Mouse (Mus musculus) gastrocnemius, postnatal 14 days (tissue): Measurements from ENCODE around the gene Arpp21. TPM values are rescaled to one million over a fixed set of nuclear protein-coding genes. Genes with fewer than 3 reads are reported as not detected.

ENCODE experiments used
- DNase-seq: peaks from one replicate; pipeline ENCODE4 v3.0.0; 2021; ENCODE audit warnings: mixed read lengths
- intact Hi-C: fragments of 180-260 bp; cut with DNase I; formaldehyde crosslinking; loops from one replicate; pipeline ENCODE4 v1.15.1; 2025; ENCODE audit warnings: low total_unique reads
- total RNA-seq, 2 experiments: library from RNA; stranded (reverse); gene quantifications; 2 replicates each; pipeline ENCODE4 v1.2.3; 2021

The Arpp21 gene
- total RNA-seq, 2 experiments from 2014 or later, result 35.9 to 42.1 TPM

DNA sequence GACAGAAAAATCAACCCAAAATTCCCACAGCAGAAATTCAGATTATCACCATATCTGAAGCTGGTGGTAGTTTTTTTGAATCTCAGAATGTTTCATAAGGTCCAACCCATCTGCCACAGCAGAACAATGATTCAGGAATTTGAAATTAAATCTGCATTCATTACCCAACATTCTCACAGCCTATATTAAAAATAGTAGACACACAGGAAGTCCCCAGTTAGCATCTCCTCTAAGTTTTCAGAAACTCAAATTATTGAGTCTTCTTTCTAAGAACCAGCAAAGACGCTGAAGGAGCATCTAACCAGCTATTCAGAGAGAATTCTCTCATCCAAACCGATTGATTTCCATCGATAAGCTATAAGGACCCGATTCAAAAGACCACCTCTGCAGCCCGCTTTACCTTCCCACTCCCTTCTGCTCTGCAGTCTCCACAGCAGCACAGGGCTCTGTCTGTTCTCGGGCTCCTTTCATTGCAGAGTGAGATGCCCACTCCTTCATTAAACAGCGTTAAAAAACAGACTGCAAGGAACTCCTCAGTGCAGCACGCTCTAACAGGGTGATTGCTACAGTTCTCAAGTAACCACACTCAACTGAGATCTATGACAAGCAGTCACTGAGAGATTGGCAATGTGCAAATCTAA, 3.7 kb downstream of the Arpp21 start:
- no peak for DNase-seq
- intact Hi-C loops, result no loop called here

DNA sequence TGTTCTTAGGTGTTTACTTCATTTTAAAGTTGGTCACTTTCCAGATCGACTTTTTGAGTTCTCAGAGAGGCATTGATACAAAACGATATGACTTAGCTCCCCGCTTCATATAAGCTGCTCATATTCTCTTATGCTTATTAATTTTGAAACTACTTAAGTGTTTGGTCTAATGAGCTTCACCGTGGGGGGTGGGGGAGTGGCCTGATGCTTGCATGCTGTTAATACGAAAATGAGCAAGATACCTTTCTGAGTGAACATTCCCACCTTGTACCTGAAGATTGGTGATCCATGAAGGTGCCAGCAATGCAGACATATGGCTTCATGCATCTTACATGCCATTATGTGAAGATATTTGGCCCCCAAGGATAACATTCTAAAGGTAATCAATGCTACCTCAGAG, 4.4 kb downstream of the Arpp21 start:
- DNase-seq, result no peak
- intact Hi-C loops, result no loop called here

DNA sequence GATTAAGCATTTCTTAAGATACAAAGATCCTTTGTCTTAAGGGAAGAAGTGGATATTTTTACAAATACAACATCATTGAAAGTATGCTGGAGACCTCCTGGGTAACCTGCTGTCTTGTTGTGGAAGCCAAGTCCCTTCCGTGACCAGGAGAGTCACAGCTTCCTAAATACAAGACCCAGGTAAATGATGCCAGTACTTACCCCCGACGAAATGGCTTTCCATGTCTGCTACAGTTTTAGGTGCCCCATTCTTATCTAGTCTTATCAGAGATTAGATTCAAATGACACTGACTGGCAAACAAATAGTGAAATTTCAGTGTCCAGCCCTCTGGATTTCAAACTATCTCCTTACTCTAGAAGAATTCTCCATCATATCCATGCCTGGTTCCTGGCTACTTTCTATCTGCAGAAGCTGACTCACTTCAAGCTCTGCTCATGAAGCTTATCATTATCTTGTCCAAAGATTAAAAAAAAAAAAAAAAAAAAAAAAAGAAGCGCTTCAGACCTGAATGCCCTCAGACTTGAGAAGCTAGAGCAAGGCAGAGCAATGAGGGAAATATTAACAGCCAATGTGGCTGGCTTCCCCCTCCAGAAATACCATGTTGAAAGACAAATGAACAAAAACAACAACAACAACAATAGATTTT, 4.9 kb downstream of the Arpp21 start:
- intact Hi-C loops, result no loop called here

DNA sequence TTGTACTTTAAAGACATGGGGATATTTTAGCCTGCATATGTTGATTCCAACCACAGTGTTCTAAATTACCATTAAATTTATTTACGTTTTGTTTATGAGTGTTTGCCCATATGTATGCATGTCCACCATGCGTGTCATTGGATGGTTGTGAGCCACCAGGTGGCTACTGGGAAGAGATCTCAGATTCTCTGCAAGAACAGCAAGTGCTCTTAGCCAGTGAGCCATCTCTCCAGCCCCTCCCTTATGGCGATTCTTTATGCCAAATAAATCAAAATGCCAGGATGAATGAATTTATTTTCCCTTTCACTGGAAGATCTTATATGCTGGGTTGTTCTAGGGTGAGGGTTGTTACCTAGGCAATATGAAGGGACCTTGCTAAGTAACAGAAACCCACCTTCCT, 7.3 kb downstream of the Arpp21 start:
- intact Hi-C loops, result no loop called here
- no peak for DNase-seq

More for the DNA sequence above, 4.9 kb downstream of the Arpp21 start:
- no peak for DNase-seq

DNA sequence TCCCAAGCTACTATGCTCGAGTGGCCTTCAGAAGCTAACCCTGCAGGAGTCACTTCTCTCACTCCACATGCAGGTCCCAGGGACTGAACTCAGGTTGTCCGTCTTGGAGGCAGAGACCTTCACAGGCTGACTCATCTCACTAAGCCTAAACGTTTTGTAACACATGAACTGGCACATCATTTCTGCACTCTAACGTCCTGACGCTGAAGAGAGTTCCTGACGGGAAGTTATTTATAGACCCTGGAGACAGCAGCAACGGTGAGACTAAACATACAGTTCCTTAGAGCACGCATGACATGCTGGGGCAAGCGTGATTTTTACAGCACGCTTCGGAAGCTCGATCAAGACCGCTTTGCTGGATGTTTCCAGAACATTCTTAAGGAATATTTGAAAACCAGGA, 8.6 kb downstream of the Arpp21 start:
- DNase-seq, result no peak
- intact Hi-C loops, result no loop called here

DNA sequence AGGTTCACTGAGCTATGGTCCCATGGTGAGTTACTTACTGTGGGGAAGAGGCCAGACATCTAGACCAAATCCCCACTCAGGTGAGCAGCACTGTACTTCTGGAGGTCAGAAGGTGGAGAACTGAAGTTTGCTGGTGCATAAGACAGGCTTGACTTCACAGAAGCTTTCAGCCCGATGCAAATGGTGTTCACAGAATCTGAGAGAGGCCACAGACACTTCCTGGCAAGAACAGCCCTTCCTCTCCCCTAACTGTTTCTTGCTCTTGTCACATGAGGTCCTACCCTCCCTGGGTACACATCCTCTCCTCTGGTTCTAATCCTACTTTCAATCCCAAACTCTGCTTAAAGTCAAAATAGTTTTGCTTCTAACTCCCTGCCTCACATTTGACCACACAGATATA, 9.2 kb downstream of the Arpp21 start:
- intact Hi-C loops, result no loop called here
- DNase-seq, result no peak

DNA sequence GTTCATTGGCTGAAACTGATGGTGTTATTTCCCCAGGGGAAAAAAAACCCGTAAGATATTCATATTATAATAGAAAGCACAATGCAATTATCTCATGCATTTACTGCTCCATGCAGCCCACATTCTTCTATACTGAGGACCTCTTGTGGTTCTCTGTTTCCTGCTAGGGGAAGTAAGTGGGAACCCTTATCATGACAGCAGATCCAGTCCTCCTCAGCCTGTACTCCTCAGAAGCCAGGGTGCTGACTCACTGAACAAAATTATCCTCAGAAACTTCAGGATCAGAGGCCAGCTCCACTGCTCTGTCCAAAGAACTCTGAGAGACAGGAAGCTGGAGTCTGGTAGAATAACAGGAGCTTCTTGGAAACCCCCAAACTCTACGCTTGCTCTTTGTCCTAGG, 10.7 kb downstream of the Arpp21 start:
- intact Hi-C loops, result no loop called here
- DNase-seq, result no peak

DNA sequence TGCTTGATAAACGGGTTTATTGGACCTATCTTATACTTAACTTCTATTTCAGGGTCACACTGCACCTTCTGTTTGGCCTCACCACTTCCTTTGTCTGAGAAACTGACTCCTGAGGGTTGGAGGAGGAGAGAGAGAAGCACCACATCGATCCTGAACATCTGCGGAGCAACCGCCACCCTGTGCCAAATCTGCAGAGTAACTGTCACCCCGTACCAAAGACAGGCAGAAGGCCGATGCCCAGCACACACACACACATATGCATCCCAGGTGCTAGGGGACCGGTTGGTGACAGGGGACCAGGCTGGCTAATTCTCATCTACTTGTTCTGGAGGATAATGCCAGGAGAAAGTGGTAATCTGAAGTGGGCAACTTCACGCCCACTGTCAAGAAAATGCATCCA, 16.4 kb downstream of the Arpp21 start:
- DNase-seq, result no peak
- intact Hi-C loops, result no loop called here

DNA sequence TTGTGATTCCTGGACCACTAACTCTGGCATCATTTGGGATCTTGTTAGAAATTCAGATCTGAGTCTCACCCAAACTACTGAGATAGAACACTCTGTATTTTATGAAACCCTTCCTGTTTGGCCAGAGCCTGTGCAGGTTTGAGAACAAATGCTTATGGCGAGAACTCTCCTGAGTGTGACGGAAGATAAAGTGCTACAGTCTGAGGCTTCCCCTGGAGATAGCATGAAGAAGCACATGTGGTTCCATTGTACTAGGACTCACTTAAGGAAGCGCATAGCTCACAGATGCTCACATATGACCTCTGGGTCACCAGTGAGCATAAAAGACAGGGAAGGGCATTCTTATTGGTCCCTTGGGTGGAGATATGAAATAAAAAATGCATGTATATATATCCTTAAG, 17.5 kb downstream of the Arpp21 start:
- DNase-seq, result no peak
- intact Hi-C loops, result no loop called here

DNA sequence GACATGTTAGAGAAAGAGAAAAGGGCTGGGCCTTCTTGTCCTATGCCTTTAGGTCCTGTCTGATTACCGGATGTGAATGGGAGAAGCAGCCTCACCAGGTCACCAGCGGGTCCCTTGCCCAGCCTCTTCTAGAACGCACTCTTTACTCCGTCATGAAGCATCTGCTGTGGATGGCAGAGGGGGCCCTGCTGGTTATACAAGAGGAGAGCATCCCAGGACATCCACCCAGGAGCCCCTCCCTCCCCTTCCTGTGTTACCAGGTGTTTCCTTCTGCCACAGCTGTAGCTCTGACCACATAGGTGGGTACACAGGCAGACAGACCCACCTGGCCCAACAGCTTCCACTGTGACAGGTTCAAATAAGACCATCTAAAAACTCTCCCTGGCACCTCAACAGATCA, 18.6 kb downstream of the Arpp21 start:
- DNase-seq, result no peak
- intact Hi-C loops, result no loop called here

DNA sequence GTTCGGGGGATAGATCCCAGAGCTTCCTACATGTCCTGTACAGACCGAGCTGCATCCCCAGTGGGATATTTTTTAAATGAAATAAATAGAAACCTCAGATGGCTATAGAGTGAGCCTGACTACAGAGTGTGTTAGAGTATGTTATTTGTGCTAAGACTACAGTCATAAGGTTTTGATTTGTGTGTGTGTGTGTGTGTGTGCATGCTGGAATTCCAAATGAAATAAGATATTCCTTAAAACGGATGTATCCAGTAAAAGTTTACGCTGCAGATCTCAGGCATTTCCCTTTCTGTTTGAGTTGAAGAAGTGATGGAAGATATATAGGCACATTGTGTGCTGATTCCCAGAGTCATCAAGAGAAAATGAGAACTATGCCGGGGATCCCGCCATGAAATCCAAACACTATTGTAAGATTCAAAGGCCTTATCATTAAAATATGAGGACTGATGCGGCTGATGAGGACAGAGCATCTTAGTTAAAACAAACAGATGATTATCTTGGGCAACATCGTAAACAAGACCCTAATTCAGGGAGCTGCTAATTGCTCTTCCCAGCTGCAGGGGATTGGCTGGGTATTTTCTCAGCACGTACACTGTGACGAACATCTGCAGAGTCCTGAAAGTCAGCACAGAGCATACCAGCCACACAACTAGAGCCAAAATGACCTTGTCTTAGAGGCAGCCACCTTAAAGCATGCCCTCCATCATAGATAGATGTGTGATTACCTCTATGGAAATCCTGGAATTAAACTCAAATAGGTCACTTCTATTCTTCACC, 20.5 kb downstream of the Arpp21 start:
- DNase-seq, result no peak
- intact Hi-C loops, result no loop called here

DNA sequence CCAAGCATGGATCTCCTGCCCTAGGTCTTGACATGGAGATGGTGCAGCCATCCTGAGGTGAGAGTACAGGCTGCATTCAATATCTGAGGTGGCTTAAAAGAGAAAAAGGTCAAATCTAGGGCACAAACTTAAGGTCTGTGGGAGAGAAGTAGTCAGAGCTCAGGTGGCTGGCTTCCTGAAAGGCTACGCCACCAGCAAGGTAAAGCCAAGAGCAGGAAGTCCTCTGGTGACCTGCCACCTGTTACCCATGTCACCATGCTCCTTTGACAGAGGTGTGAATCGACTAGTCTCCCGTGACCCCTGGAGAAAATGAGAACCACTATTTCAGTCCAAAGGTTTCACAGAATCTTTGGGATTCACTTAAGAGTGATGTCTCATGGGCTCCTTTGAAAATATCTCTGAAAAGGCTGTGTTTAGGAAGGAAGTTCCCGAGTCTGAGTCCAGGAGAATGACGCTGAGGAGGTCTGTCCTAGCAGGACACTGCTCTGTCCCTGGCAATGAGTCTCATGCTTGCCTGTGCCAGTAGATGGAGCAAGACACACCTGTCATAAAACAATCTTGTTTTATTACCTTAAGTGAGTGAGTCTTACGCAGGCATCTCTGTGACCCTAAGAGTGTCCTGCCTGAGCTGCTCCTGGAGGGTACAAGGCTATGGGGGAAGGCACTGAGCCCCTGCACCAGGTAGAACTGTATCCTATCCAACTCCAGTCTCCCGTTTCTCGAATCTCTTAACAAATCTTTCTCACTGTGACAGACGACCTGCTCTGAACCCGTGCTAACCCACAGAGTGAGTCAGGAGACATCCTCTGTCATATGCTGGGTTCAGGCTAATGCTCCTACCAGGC, 22.1 kb downstream of the Arpp21 start:
- DNase-seq, result peak; percentile 41
- intact Hi-C loops, result no loop called here

DNA sequence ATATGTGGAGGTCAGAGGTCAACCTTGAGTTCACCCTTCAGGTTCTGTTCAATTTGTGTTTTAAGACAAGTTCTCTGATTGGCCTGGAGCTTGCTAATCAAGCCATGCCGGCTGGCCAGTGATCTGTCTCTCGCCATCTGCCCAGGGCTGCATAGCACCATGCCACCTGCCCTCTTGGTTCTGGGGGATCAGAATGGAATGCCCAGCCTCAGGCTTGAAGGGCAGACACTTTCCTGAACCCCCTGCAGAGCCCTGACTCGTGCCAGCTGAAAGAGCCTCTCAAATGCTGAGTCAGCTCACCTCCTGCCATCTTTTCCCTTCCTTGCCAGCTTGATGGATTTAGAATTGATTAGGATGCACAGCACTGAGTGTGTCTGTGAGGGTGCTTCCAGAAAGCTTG, 25.9 kb downstream of the Arpp21 start:
- intact Hi-C loops, result no loop called here
- DNase-seq, result no peak

DNA sequence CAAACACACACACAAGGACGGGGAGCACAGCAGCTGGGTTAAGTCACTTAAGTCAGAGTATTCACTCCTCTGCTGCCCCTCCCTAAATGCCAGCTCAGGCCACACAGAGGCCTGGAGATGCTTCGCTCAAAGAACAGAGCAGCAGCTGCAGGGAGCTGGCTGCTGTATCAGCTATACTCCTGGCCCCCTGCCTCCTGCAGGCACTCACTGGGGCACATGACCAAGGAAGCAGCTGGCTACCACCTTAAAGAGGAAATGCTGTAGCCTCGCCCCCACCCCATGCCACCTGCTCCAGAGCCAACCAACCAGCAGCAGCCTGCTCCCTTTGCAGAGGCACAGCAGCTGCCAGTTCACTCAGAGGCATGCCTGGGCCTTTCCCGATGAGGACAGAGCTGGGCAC, 28.0 kb downstream of the Arpp21 start:
- peak; percentile 90 for DNase-seq
- intact Hi-C loops, result no loop called here

DNA sequence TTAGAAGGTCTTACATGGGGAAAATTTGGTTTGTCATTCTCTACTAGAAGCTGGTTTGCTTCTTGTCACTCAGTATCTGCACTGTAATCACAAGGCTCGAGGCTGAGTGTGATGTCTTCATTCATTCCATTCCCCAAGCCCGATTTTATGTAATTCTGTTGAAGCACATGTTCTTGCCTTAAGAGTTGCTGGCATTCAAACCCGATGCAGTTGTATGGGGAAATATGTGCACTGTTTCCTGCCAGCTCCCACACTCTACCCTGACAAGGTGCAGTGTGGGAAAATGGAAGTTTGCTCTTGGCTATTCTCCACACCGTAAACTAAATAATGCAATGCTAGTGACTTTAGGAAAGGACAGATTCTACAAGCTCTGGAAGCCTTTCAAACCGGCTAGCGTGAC, 37.4 kb downstream of the Arpp21 start:
- DNase-seq, result no peak
- intact Hi-C loops, result no loop called here

DNA sequence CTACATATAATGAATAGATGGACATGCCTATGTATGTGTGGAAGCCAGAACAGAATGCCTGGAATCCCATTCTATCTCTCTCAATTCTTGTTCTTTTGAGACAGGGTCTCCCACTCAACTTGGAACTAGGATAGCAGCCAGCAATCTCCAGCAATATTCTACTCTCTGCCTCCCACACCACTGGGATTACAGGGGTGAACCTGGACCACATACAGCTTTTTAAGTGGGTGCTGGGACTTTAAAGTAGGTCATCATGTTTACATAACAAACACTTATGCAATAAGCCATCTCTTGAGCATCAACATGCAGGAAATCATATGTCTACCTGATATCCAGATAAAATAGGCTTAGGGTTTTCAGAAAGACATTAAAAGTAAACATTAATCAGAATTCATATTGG, 41.7 kb downstream of the Arpp21 start:
- intact Hi-C loops, result no loop called here
- no peak for DNase-seq

DNA sequence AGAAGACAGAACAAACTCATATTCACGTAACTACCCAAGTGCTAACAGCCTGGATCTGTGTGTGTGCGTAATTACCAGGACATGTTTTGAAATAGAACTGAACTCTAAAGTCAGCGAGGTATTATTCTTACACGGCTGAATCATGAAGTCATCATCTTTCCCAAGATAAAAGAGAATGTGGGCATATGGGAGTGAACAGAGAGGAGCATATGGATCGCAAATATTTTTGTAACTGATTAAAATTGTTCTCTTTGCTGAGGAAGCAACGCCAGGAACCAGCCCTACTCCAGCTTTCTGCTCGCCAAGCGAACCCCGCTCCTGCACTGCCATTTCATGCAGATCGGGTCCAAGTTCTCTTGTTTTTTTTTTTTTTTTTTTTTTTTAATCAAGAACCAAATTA, 46.3 kb downstream of the Arpp21 start:
- DNase-seq, result no peak
- intact Hi-C loops, result no loop called here

DNA sequence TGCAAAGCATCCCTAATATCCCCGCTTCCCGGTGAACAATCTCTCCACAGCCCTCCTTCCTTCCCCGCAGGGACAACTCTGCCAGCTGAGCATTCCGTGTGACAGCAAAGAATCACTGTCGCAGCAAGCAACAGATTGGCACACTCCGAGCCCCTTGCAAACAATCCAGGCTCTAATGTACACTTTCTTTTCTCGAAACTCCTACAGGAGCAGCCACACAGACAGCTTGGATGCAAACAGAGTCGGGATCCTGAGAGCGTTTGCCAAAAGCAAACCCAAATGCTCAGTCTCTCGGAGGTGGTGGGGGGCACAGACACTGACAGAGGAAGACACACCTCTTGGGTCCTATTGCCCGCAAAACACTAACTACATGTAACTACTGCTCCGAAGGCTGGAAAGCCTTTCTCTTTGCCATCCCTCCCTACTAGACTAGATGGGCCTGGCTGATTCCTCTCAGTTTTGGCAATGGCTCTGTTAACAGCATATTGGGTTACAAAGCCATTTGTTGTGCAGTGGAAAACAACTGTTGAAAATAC, 47.3 kb downstream of the Arpp21 start:
- DNase-seq, result no peak
- intact Hi-C loops, result no loop called here

DNA sequence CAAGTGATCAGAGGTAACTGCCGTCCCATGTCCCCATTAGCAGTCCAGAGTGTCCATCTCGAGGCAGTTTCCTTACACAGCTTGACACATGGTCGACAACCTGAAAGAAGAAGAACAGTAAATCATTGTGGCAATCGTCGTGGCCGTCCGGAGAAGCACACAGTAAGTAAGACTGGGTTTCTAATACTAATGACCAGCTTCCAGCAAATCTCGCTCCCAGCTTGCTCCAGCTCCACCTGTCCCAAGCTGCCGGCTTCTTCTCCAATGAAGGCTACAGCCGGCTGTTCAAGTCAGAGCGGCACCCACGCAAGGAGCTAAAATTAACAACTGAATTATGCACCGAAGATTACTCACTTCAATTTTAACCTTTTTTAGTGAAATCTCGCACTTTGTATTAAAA, 48.1 kb downstream of the Arpp21 start:
- intact Hi-C loops, result no loop called here
- no peak for DNase-seq
